Mouse (Mus musculus) small intestine, adult 2 months (tissue): ENCODE measurements at regions not wholly inside any gene's neighbourhood (a gene's known extent, or its start where the extent isn't known, plus 50 kb on each side); places are given as distances from the start of the nearest gene placed in this dataset.

Experiments
- CTCF ChIP-seq: fragments of 200-500 bp; IDR thresholded peaks from 2 replicates; pipeline ENCODE4 v1.5.1; 2012; ENCODE audit warnings: low read depth, mild to moderate bottlenecking, control low read depth, inconsistent platforms, low read length, moderate library complexity, mixed read lengths; ENCODE audit not compliant: insufficient replicate concordance, insufficient read length; ENCODE audit errors: extremely low read depth
- POLR2A ChIP-seq: fragments of 200-500 bp; IDR thresholded peaks from 2 replicates; pipeline ENCODE4 v1.6.1; 2012; ENCODE audit warnings: low read depth, mild to moderate bottlenecking, control low read depth, inconsistent platforms, low read length, moderate library complexity

DNA sequence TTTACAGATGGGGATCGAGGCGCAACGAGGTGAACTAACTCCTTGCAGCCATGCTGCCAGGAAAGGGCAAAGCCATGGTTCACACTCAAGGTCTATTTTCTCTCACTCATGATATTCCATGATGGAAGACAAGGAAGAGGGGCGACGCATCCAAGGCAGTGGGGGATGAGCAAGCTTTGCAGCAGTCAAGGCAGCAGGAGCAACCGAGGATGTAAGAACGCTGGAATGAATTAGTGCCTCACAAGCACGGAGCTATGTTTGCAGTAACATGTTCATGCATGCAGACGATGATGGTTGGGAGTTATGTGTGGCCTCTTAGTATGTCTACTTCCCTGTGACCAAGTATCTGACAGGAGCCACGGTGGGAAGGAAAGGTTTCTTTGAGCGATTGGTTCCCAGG, 156.8 kb upstream of the Agap1 start:
- TF ChIP-seq POLR2A (no peak), CTCF (no peak)
